Mouse (Mus musculus) kidney, adult 18-20 months (tissue): ENCODE data around the gene Hmgxb4.

Experiments
- DNase-seq: peaks from one replicate; pipeline ENCODE4 v3.0.0; 2021

Hmgxb4 gene

GRCm38 (mm10) chr8:75078851-75079250 is 85.7 kb downstream of the Hmgxb4 start:
- DNase-seq, result no peak
